Mouse (Mus musculus) liver, embryonic 14.5 days (tissue): ENCODE results near the gene Adgrl3. TPM values are rescaled to one million over a fixed set of nuclear protein-coding genes. Genes with fewer than 3 reads are reported as not detected.

Experiments
- ATAC-seq: fragments of 200-750 bp; cut with Nextera tagmentation; 2 replicates; pipeline ENCODE4 v1.8.0; 2017; ENCODE audit warnings: moderate number of reproducible peaks, mild to moderate bottlenecking, moderate library complexity; ENCODE audit not compliant: insufficient read depth
- DNase-seq, 3 experiments: peaks; one replicate each; pipeline ENCODE4 v3.0.0-alpha.2; 2012 to 2013; ENCODE audit warnings: low read depth in 3 of 3, low spot score in 3 of 3
- H3K27ac ChIP-seq: fragments of 300-500 bp; sonication (generic); 2 replicates; pipeline ENCODE4 v1.5.1; 2014; ENCODE audit warnings: moderate library complexity, mild to moderate bottlenecking, control low read depth, inconsistent platforms
- H3K27me3 ChIP-seq: fragments of 300-500 bp; sonication (generic); 2 replicates; pipeline ENCODE4 v1.6.1; 2014; ENCODE audit warnings: mild to moderate bottlenecking, low read length, moderate library complexity; ENCODE audit not compliant: control insufficient read depth, insufficient read depth
- H3K36me3 ChIP-seq: fragments of 300-500 bp; sonication (generic); replicated peaks from 2 replicates; pipeline ENCODE4 v1.6.1; 2014; ENCODE audit warnings: low read depth; ENCODE audit not compliant: control insufficient read depth, insufficient read depth
- H3K4me1 ChIP-seq, 2 experiments: fragments of 200-500 bp in 1 of 2; fragments of 300-500 bp in 1 of 2; sonication (generic) in 1 of 2; replicated peaks; 2 replicates each; pipeline ENCODE4 v1.6.1; 2012 to 2014; ENCODE audit warnings: antibody characterized with exemption in 1 of 2, inconsistent platforms in 1 of 2, low read length in 1 of 2; ENCODE audit not compliant: control insufficient read depth in 2 of 2, insufficient read depth in 2 of 2
- H3K4me2 ChIP-seq: fragments of 300-500 bp; sonication (generic); 2 replicates; pipeline ENCODE4 v1.6.1; 2014; ENCODE audit warnings: low read depth, mild to moderate bottlenecking, control low read depth, moderate library complexity
- H3K4me3 ChIP-seq, 2 experiments: fragments of 200-500 bp in 1 of 2; fragments of 300-500 bp in 1 of 2; sonication (generic) in 1 of 2; 2 replicates each; pipeline ENCODE4 v1.5.1; 2012 to 2014; ENCODE audit warnings: low read depth in 2 of 2, low read length in 2 of 2, mild to moderate bottlenecking in 2 of 2, control low read depth in 1 of 2, inconsistent platforms in 1 of 2, moderate library complexity in 1 of 2; ENCODE audit not compliant: insufficient read depth in 1 of 2
- H3K9ac ChIP-seq: fragments of 300-500 bp; sonication (generic); replicated peaks from 2 replicates; pipeline ENCODE4 v1.6.1; 2014; ENCODE audit warnings: mild to moderate bottlenecking, control low read depth, moderate library complexity
- H3K9me3 ChIP-seq: fragments of 300-500 bp; sonication (generic); 2 replicates; pipeline ENCODE4 v1.6.1; 2016; ENCODE audit warnings: low read length, mixed read lengths; ENCODE audit not compliant: control insufficient read depth
- CTCF ChIP-seq: IDR thresholded peaks from 2 replicates; pipeline ENCODE4 v1.5.1; 2016; ENCODE audit warnings: antibody characterized with exemption, low read depth, control low read depth
- EP300 ChIP-seq: IDR thresholded peaks from 2 replicates; pipeline ENCODE4 v1.6.1; 2016; ENCODE audit warnings: antibody characterized with exemption, low read depth
- WGBS: fragments of 180-500 bp; shearing (Covaris S2); extraction: QIAGEN DNeasy Blood & Tissue Kit; methylation state at CpG from one replicate; pipeline ENCODE4 v1.1.7; 2014; ENCODE audit not compliant: insufficient replicate concordance; 5-methylcytosine and 5-hydroxymethylcytosine counted together
- polyA plus RNA-seq, 2 experiments: library from polyadenylated mRNA; depleted of rRNA in 1 of 2; stranded (reverse) in 1 of 2; unstranded in 1 of 2; fragments of >200 nt; fragmentation: Nextera tagmentation in 1 of 2; extraction: Ambion mirVana in 1 of 2; gene quantifications; 2 replicates each; pipeline versions ENCODE4 v1.2.1 to v1.2.3; 2012 to 2014

Gene Adgrl3
- polyA plus RNA-seq, 2 experiments = 0.61 to 0.63 TPM

- WGBS = 66% methylated on average over 4 of the region's 4 CpGs
- Histone ChIP-seq H3K27me3 (no peaks in the 10 kb centered on the region), H3K27ac (no peak overlapping the region), H3K4me1 (no peaks in the 10 kb centered on the region), H3K9ac (no peak overlapping the region), H3K9me3 (no peaks in the 10 kb centered on the region), H3K4me2 (no peak overlapping the region), H3K4me3 (no peak overlapping the region), H3K36me3 (no peaks in the 10 kb centered on the region)
- no peak for TF ChIP-seq EP300
- TF ChIP-seq CTCF = no peak
- ATAC-seq = no peak
- DNase-seq = no peak
Observed at GRCm38 (mm10) chr5:81347571-81347970, 327.6 kb downstream of the Adgrl3 start.

GRCm38 (mm10) chr5:81359560-81359959 lies 339.6 kb downstream of the Adgrl3 start:
- H3K27me3 ChIP-seq = no peaks in the 10 kb centered on the region
- no peak for ATAC-seq
- no peaks in the 10 kb centered on the region for H3K9me3 ChIP-seq
- no peak for DNase-seq
- no peak overlapping the region for H3K4me2 ChIP-seq
- TF ChIP-seq CTCF (no peak), EP300 (no peak)
- no peak overlapping the region for H3K27ac ChIP-seq
- H3K9ac ChIP-seq = no peak overlapping the region
- no peaks in the 10 kb centered on the region for H3K4me1 ChIP-seq
- WGBS = 50% methylated on average over 2 of the region's 2 CpGs
- no peaks in the 10 kb centered on the region for H3K36me3 ChIP-seq
- H3K4me3 ChIP-seq = no peak overlapping the region

- Histone ChIP-seq H3K36me3 (no peaks in the 10 kb centered on the region), H3K4me1 (no peaks in the 10 kb centered on the region), H3K27me3 (no peaks in the 10 kb centered on the region), H3K9ac (no peak overlapping the region), H3K27ac (no peak overlapping the region), H3K4me2 (no peak overlapping the region), H3K9me3 (no peaks in the 10 kb centered on the region), H3K4me3 (no peak overlapping the region)
- TF ChIP-seq CTCF (no peak), EP300 (no peak)
- 72% methylated on average over 8 of the region's 8 CpGs for whole genome bisulfite sequencing
- ATAC-seq (no peak), DNase-seq (no peak)
Observed at GRCm38 (mm10) chr5:81364198-81364643, 344.3 kb downstream of the Adgrl3 start.

- Histone ChIP-seq H3K9ac (no peak overlapping the region), H3K9me3 (no peaks in the 10 kb centered on the region), H3K4me1 (no peaks in the 10 kb centered on the region), H3K27ac (no peak overlapping the region), H3K36me3 (no peaks in the 10 kb centered on the region), H3K4me3 (no peak overlapping the region), H3K27me3 (no peaks in the 10 kb centered on the region), H3K4me2 (no peak overlapping the region)
- DNase-seq = no peak
- TF ChIP-seq CTCF = no peak
- TF ChIP-seq EP300 = no peak
- ATAC-seq = no peak
- 38% methylated on average over 2 of the region's 2 CpGs for WGBS
Observed at GRCm38 (mm10) chr5:81365250-81365649, 345.3 kb downstream of the Adgrl3 start.

GRCm38 (mm10) chr5:81370126-81370850 lies 350.4 kb downstream of the Adgrl3 start:
- H3K27ac ChIP-seq = no peak overlapping the region
- no peak overlapping the region for H3K4me3 ChIP-seq
- H3K27me3 ChIP-seq = no peaks in the 10 kb centered on the region
- 69% methylated on average over 10 of the region's 10 CpGs for WGBS
- no peaks in the 10 kb centered on the region for H3K9me3 ChIP-seq
- H3K4me1 ChIP-seq = no peaks in the 10 kb centered on the region
- no peak overlapping the region for H3K4me2 ChIP-seq
- H3K36me3 ChIP-seq = no peaks in the 10 kb centered on the region
- H3K9ac ChIP-seq = no peak overlapping the region
- no peak for DNase-seq
- ATAC-seq = no peak
- TF ChIP-seq CTCF (no peak), EP300 (no peak)
